Mouse (Mus musculus) olfactory bulb, adult 2 months (tissue): ENCODE results near the gene Tnfrsf13b.

Experiments
- CTCF ChIP-seq: fragments of 200-500 bp; IDR thresholded peaks from 2 replicates; pipeline ENCODE4 v1.5.1; 2012; ENCODE audit warnings: low read depth, mild to moderate bottlenecking, low read length, moderate library complexity; ENCODE audit not compliant: insufficient read depth
- POLR2A ChIP-seq: fragments of 200-500 bp; IDR thresholded peaks from 2 replicates; pipeline ENCODE4 v1.6.1; 2012; ENCODE audit warnings: mild to moderate bottlenecking, low read depth, low read length, moderate library complexity; ENCODE audit not compliant: insufficient read depth

- TF ChIP-seq POLR2A (no peak), CTCF (no peak)
These were observed 15.7 kb downstream of the Tnfrsf13b start for GRCm38 (mm10) chr11:61142262-61142661.
